Mouse (Mus musculus) lung, postnatal 36 days (tissue): ENCODE data around the gene Ampd2.

Experiments used
- DNase-seq: peaks from one replicate; pipeline ENCODE4 v3.0.0; 2022; ENCODE audit warnings: mixed read lengths

Ampd2 gene

GRCm38 (mm10) chr3:108086470-108086979, at the start of gene Ampd2:
Gene Ampd2, minus strand, starts transcription at chr3:108086651.
- DNase-seq = peak; percentile 89

GRCm38 (mm10) chr3:108134701-108135100, 48.2 kb upstream of the Ampd2 start:
- DNase-seq = no peak

GRCm38 (mm10) chr3:108132484-108132883, 46.0 kb upstream of the Ampd2 start:
- peak; percentile 36 for DNase-seq

- DNase-seq = no peak
These were observed 45.4 kb upstream of the Ampd2 start for GRCm38 (mm10) chr3:108131821-108132220.

- no peak for DNase-seq
These were observed 44.8 kb upstream of the Ampd2 start for GRCm38 (mm10) chr3:108131216-108131615.

GRCm38 (mm10) chr3:108129804-108130203, 43.4 kb upstream of the Ampd2 start:
- DNase-seq = no peak

GRCm38 (mm10) chr3:108129367-108129766, 42.9 kb upstream of the Ampd2 start:
- DNase-seq = no peak

- no peak for DNase-seq
These were observed 42.1 kb upstream of the Ampd2 start for GRCm38 (mm10) chr3:108128520-108128919.

- DNase-seq = no peak
These were observed 39.9 kb upstream of the Ampd2 start for GRCm38 (mm10) chr3:108126327-108126726.

GRCm38 (mm10) chr3:108124131-108124530, 37.7 kb upstream of the Ampd2 start:
- DNase-seq = no peak

- DNase-seq = no peak
These were observed 36.8 kb upstream of the Ampd2 start for GRCm38 (mm10) chr3:108123242-108123641.

- no peak for DNase-seq
These were observed 34.6 kb upstream of the Ampd2 start for GRCm38 (mm10) chr3:108121101-108121500.

- DNase-seq = no peak
These were observed 31.0 kb upstream of the Ampd2 start for GRCm38 (mm10) chr3:108117465-108117864.

- peak; percentile 68 for DNase-seq
These were observed 27.3 kb upstream of the Ampd2 start for GRCm38 (mm10) chr3:108113591-108114289.

- no peak for DNase-seq
These were observed 26.2 kb upstream of the Ampd2 start for GRCm38 (mm10) chr3:108112666-108113065.

GRCm38 (mm10) chr3:108112246-108112645, 25.8 kb upstream of the Ampd2 start:
- peak; percentile 15 for DNase-seq

- no peak for DNase-seq
These were observed 24.9 kb upstream of the Ampd2 start for GRCm38 (mm10) chr3:108111320-108111719.

GRCm38 (mm10) chr3:108105281-108105680, 18.8 kb upstream of the Ampd2 start:
- no peak for DNase-seq

GRCm38 (mm10) chr3:108102075-108102474, 15.6 kb upstream of the Ampd2 start:
- no peak for DNase-seq

- no peak for DNase-seq
These were observed 15.1 kb upstream of the Ampd2 start for GRCm38 (mm10) chr3:108101594-108101993.

GRCm38 (mm10) chr3:108098316-108098715, 11.9 kb upstream of the Ampd2 start:
- no peak for DNase-seq

- no peak for DNase-seq
These were observed 11.2 kb upstream of the Ampd2 start for GRCm38 (mm10) chr3:108097656-108098055.

GRCm38 (mm10) chr3:108096726-108097125, 10.3 kb upstream of the Ampd2 start:
- DNase-seq = no peak

- no peak for DNase-seq
These were observed 9.8 kb upstream of the Ampd2 start for GRCm38 (mm10) chr3:108096226-108096625.
